Mouse (Mus musculus): ENCODE measurements around the gene Ptges. TPM values are rescaled to one million over a fixed set of nuclear protein-coding genes. Genes with fewer than 3 reads are reported as not detected.
A peak's percentile ranks its signal among the peaks of the same experiment; 100 is the strongest.

Gene Ptges
- total RNA-seq, 1 experiment from 2014 or later: not detected

DNA sequence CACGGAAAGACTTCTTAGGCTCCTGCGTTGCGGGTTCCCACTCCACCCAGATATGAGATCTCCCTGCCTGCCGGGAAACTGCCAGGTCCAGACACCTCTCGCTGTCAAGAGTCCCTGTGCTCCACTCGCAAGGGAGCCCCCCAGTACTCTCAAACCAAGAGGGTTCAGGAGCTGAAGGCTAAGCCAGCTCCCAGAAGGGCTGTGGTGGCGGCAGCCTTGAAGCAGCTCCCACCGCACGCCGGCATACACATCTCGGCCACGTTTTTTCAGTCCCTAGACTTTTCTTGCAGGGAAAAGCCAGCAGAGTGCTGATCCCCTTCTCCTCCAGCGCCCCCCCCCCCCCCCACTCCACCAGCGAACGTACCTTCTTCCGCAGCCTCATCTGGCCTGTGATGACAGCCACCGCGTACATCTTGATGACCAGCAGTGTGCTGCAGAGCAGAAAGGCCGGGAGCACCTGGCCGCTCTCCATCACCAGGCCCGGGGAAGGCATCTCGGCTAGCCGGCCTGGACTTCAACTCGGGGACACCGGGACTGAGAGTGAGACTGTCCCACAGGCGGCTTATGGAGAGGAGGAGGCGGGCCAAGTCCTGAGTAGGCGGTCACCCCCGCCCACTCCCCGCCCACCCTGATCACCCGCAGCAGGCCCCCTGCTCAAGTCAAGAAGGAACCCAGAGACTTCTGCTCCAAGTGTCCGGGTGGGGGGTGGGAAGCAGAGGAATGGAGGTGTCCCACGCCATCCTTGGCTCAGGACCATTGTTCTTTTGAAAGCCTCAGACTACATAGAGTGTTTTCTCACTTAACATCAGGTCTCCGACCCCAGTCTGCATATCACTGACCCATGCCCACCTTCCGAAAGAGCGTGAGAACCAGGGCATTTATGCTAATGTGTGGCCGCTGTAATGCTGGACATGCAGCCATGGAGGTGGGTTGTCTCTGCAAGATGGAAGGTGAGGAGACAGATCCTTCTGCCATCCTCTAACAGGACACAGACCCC, 26.6 kb downstream of the Ptges start:
- no peak for ATAC-seq (replicated peaks; ENCODE audit: low read depth, poor library complexity, severe bottlenecking)

DNA sequence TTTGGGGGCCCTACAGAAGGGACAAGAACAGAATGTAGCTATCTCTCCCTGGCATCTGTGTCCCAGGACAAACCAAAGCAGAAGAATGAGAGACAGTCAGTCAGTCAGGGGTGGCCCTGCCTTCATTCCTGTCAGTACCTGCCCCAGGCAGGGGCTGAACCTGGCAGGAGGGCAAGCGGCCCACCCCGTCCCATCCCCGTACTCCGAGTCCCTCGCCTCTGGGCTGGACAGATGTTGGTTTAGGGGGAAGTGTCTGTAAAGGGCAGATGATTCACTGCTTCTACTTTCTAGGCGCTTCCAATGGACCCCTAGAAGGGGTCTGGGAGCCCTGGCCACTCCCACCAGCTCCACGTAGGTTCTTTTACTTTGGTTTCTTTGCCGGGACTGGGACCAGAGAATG, 27.4 kb downstream of the Ptges start:
- no peak for ATAC-seq (replicated peaks; ENCODE audit: low read depth, poor library complexity, severe bottlenecking)

DNA sequence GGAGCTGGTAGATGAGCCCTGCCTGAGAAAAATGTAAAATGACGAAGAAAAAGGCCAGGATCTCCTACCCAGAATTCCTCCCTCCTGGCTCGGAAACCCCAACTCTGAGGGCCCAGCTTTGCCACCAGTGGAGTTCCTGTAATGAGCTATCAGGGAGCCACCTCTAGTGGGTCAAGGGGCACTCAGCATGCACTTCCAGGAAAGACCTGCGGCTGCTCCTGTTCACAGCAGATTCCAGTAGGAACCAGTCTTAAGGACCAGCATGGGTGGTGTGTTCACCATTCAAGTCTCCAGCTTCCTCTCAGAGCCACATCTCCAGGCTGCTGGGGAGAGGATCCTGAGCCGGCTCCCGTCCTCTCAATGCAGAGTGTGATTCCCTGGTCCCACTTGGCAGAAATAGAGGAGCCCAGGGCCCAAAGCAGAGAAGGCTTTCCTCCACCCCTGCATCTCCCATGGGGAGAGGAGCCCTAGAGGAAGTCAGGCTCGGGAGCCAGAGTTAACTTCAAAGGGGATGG, 28.0 kb downstream of the Ptges start:
- ATAC-seq (replicated peaks; ENCODE audit: low read depth, poor library complexity, severe bottlenecking): no peak

DNA sequence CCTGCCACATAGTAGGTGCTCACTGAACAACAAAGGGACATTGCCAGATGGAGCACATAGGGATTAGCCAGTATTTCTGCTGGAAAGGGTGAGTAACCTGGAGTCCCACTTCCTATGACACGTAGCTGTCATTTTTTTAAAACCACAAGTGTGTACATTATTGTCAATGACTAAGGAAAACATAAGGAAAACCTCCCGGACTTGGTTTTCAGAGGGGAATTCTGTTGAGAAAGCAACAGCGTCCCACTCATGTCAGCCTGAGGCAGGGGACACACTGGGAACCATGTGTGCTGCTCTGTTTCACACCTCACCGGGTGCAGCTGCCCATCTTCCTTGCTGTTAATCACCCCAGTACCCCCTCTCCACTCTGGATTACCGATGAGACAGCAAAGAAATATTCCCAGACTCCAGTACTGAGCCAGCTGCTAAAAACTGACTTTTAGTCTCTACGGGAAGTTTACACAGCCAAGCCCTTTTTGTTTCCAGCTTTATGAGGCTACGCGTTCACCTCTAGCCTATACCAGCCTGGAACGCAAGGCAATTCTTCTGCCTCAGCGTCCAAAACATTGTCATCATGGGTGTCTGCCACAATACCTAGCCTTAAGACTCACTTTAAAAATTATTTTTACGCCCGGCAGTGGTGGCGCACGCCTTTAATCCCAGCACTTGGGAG, 30.1 kb downstream of the Ptges start:
- ATAC-seq (replicated peaks; ENCODE audit: low read depth, poor library complexity, severe bottlenecking): no peak

DNA sequence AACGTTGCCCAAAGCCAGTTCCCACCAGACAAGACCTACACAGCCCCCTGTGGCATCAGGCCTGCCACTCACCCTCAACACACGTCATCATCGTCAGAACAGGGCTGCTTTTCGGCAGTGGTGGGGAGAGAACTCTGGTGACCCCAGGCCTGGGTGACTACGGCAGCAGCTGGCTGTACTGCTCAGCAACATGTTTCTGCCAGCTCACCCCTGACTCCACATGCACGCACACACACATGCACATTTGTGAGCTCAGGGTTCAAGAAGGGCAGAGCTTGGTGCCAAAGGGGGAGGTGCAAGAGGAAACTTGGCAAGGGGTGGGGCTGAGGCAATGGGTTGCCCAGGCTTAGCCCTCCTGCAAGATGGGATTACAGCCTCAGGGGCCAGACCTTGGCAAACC, 32.4 kb downstream of the Ptges start:
- ATAC-seq (replicated peaks; ENCODE audit: low read depth, poor library complexity, severe bottlenecking): peak; percentile 51

DNA sequence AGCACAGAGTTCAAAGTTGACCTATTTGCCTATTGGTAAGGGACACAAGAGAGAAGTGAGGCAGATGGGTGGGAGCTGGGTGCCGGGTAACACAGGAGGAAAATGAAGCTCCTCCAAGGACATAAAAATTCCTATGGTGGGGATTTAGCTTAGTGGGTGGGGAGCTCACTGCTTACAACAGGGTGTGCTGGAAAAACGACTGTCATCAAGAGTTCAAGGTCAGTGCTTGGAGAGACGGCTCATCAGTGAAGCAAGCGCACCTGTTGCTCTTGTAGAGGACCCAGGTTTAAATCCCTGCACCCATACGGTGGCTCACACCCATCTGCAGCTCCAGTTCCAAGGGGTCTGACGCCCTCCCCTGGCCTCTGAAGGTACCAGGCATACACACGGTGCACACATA, 35.7 kb downstream of the Ptges start:
- ATAC-seq (replicated peaks; ENCODE audit: low read depth, poor library complexity, severe bottlenecking): no peak

DNA sequence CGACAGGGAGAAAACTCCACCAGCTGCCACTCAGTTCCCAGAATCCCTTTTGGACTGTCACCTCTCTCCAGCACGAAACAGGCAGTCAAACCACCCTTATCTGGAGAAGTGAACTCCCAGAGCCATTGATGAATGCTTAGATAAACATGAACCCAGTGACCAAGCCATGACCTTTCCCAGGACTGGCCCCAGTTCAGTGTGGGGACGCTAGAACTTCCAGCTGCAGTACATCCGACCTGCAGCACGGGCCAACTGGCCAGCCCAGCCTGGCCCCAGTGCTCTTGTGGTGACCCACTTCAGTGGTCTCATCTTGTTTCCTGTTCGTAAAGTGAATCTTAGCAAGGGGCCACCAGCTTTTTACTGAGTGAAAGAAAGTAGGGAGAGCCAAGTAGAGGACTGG, 36.3 kb downstream of the Ptges start:
- no peak for ATAC-seq (replicated peaks; ENCODE audit: low read depth, poor library complexity, severe bottlenecking)

DNA sequence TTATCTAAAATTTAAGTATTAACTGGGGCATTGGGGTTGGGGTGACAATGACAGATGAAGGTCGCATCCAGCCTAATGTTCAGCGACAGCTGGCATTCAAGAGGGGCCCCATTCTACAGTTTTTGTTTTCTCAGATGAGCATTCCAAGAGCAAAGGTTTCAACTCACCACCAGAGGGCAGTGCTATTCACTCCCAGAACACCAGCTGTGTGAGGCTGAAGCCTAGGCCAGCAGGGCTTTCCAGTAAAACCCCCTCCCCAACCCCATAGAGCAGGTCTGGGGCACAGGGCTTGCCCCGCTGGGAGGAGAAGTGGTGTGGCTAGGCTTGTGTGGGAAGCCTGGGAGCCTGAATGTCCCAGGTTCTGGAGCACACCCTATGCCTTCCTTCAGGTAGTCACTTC, 38.7 kb downstream of the Ptges start:
- ATAC-seq (replicated peaks; ENCODE audit: low read depth, poor library complexity, severe bottlenecking): peak; percentile 68

DNA sequence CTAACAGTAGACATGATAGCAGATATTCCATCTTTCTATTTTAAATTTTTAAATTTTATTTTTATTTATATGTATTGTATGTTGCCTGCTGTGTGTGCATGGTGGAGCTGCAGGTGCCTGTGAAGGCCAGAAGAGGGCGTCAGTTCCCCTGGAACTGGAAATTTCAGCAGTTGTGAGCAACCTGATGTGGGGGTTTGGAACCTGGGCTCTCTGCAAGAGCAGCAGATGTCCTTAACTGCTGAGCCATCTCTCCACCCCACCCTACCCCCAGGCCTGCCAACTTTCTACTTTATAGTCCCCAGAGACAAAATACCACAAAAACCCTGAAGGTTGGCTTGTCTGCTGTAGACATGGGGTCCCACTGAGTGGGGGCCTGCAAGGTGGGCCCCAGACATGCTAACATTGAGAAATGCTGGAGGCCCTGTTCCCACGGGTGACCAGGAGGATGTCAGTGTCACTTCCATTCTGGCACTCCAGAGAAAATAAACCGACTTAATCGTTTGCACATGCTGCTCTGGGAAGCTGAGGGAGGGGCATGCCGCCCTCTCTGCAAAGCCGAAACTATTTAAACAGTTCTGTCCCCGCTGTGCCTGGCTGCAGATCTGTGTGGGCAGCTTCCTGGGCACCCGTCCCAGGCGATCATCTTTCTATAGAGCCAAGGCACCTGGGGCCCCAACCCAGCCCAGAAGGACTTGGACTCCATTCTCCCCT, 44.1 kb downstream of the Ptges start:
- no peak for ATAC-seq (replicated peaks; ENCODE audit: low read depth, poor library complexity, severe bottlenecking)

DNA sequence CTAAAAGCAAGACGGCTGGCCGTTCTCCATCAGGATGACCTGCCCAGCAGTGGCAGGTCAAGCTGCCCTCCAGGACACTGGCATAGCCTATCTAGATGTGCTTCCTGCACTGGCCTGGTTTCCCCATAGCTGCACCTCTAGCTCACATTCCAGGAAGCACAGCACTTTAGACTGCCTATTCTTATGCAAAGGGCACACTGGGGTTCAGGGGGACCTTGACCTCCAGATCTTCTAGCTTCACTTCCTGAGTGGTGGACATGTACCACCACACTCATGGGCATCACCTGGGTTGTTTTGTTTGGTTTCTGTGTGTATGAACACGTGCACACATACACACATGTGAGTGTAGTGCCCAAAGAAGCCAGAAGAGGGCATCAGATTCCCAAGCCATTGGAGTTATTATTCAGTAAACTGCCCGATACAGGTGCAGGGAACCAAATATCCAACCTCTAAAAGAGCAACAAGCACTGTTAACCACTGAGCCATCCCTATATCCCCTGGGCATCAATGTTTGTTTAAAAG, 44.8 kb downstream of the Ptges start:
- no peak for ATAC-seq (replicated peaks; ENCODE audit: low read depth, poor library complexity, severe bottlenecking)

DNA sequence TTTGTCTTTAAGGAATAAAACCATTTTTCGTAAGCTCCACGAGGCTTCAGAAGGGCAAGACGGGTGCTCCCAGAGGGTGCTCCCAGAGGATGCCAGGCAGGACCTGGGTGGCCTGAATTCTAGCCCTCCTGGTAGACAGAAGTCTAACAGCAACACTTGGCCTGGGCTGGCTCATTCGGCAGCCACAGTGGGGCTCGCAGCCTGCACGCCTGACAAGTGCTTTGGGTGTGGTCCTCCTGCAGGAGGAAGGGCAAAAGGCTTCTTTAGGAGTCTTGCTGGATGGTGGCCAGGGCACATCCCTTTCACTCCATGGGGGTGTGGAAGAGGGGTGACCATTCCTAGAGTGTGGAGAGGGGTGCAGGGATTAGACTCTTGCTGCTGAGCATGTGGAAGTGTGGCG, 48.4 kb downstream of the Ptges start:
- ATAC-seq (replicated peaks; ENCODE audit: low read depth, poor library complexity, severe bottlenecking): no peak

DNA sequence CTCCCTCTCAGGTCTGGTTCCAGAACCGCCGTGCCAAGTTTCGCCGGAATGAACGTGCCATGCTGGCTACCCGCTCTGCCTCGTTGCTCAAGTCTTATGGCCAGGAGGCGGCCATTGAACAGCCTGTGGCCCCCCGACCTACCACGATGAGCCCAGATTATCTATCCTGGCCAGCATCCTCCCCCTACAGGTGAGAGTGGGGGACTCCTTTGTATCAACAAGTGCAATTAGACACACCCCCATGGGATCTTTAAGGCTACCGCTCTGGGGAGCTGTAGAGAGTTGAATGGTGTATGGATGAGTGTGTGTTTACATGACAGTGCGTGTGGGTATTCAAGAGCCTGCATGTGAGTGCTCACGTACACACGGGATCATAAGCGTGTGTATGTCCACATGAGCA, 50.2 kb downstream of the Ptges start:
- no peak for ATAC-seq (replicated peaks; ENCODE audit: low read depth, poor library complexity, severe bottlenecking)

DNA sequence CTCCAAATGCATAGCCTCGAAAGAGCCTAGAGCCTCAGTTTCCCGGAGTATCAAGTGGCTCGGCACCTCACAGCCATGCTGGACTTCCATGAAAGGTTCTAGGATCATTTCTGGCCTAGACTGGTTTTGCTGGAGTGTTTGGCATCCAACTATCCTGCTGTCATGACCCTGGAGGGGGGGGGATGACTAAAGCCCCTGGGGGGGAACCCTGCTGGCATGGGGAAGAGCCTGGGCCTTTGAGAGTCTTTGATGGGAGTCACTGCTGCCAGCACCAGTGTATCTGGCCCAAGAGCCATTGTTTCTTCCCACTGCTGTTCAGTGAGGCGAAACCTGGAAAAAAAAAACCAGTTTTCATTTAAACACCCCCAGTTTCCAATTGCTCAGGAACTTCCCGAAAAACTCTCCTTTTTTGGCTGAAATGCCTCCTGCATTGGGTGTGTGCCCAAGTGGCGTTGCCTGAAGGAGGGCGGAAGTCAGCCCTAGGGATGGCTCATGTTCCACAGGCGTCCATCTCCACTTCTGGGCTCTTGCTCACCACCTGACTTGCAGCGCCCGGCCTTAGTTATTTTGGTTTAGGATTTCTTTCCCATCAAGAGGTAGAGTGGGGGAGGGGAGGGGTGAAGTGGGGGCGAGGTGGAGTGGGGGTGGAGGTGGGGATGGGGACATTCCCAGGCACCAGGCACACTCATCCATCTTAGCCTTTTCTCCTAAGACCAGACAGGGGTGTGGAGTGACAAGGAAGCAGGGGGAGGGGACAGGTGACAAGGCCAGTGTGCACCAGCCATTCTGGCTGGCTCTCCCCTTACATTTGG, 53.8 kb downstream of the Ptges start:
- ATAC-seq (replicated peaks; ENCODE audit: low read depth, poor library complexity, severe bottlenecking): no peak

DNA sequence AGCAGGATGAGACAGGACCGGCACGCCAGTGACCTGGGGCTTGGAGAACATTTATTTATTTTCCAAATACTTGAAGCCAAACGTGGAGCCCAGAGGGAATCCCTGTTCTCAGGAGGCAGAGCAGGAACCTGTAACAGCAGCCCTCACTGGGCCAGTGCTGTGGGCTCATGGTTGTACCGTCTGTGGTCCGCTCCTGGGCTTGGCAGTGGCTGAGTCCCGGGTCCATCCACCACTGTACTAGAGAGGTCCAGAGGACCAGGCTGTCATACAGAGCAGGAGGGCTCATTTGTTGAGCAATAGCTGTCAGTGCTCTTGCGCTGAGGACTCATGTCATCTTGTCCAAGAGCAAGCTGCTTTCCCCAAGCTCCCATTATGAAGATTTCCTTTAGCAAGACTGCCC, 54.6 kb downstream of the Ptges start:
- no peak for ATAC-seq (replicated peaks; ENCODE audit: low read depth, poor library complexity, severe bottlenecking)

DNA sequence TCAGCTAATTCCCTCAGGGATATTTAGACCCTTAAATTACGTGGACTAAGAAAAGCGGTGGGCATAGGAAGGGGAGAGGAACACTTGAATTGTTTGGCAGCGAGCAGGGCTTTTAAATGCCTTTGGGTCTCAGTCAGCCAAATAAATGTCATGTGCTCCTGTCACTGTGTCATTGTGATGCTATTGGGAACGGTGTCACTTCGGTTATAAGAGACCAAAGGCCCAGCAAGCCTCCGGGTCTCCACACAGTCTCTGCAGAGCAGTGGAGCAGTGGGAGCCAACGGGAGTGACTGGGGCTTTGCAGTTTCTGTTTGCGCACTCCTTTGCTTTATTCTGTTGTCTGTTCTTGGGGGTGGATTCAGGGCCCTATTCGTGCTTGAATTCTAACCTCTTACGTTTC, 55.2 kb downstream of the Ptges start:
- no peak for ATAC-seq (replicated peaks; ENCODE audit: low read depth, poor library complexity, severe bottlenecking)

DNA sequence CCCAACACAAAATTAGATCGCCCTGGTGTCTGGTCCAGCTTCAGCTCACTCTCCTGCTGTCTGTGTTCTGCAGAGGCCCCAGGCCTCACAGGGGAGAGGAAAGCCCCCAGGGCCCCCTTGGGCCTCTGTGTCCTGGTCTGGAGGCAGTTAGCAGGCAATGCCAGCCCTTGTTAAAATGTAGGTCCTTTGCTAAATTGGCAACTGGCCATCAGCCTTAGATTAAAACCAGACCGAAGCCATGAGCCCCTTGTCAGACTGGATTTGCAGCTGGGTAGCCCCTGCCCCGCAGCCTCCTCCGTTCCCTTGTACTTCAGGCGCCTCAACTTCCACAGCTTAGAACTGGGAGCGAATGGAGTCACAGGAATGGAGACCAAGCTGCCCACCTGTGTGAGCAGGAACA, 57.0 kb downstream of the Ptges start:
- no peak for ATAC-seq (replicated peaks; ENCODE audit: low read depth, poor library complexity, severe bottlenecking)

DNA sequence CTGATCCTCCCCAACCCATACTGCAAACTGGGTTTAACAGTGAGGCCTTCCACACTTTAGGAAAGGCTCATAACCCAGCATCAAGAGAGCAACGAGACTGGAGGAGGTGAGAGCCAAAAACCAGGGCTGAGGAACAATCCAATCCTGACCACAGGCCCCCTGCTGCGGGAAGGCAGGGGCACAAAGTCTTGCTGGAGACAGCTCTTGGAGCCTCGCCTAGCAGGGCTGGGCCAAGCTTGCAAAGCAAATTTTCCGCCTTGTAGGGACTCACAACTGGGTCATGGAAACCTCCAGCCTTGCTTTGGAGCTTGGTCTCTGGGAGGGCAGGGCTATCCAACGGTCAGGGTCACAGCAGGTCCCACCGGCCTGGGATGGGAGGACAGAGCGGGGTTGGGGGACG, 58.8 kb downstream of the Ptges start:
- no peak for ATAC-seq (replicated peaks; ENCODE audit: low read depth, poor library complexity, severe bottlenecking)

DNA sequence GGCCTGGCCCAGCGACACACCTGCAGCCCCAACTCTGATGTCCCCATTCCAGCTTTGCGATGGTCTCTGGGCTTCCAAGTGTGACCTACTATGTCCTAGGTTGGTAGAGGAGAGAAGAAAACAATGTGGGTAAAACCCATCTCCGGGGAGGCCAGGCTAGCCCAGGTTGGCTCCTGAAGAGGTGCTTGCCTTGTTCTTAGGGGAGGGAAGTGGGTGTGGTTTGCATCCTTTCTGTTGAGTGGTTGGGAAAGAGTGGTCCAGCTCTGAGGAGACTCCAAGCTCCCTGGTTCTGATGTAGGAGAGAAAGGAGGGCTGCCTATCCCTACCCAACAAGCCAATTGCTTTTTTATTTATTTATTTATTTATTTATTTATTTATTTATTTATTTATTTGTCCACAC, 64.2 kb downstream of the Ptges start:
- no peak for ATAC-seq (replicated peaks; ENCODE audit: low read depth, poor library complexity, severe bottlenecking)

DNA sequence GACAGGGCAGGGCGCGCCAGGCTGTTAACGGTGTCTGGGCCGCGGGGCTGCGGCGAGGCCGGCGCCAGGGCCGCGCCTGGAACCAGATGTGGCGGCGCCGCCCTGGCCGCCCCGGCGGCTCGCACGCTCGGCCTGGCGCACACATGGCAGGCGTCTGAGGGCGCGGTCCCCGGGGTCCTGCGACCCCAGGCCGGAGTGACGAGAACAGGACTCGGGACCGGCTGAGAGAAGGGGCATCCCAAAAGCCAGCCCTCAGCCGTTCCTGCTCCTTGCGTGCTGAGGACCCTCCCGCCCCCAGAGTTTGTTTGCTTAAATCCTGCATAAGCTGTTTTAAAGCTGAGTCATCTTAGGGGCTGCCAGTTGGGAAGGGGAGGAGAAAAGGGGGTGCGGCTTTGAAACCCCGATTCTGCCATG, 64.7 kb downstream of the Ptges start:
- no peak for ATAC-seq (replicated peaks; ENCODE audit: low read depth, poor library complexity, severe bottlenecking)

DNA sequence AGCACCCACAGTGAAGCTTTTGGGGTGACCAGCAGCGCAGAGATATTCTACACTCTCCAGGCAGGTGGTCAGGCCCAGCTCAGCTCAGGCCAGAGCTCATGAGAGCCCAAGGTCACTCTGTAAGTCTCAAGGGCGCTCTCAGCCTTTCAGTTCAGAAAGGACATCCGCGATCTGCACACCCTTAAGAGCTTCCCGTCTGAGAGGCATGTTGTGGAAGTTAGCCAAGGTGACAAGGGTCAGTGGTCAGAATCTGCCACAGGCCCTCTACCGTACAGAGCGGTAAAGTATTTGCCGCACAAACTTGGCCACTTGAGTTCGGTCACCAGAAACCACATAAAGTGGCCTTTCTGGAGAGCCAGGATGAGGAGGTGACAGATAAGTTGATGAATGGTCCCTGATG, 66.1 kb downstream of the Ptges start:
- ATAC-seq (replicated peaks; ENCODE audit: low read depth, poor library complexity, severe bottlenecking): no peak

All from common myeloid progenitor, adult 5-6 weeks (primary cell).